Mouse (Mus musculus) stomach, postnatal 0 days (tissue): ENCODE data around the gene Eml1.

Source experiments
- CTCF ChIP-seq: IDR thresholded peaks from 2 replicates; pipeline ENCODE4 v1.5.1; 2016; ENCODE audit warnings: antibody characterized with exemption, low read depth, mild to moderate bottlenecking, moderate library complexity
- EP300 ChIP-seq: optimal IDR thresholded peaks from 2 replicates; pipeline ENCODE3; 2016; ENCODE audit warnings: antibody characterized with exemption

- TF ChIP-seq CTCF (no peak), EP300 (no peak)
These were observed 194.3 kb downstream of the Eml1 start for GRCm38 (mm10) chr12:108564910-108565506.
